Mouse (Mus musculus) C2C12 (cell line): ENCODE measurements around the gene Ficd.

ENCODE experiments used
- CTCF ChIP-seq: IDR thresholded peaks from one replicate; pipeline ENCODE4 v1.5.1; 2011; ENCODE audit not compliant: control insufficient read depth, insufficient read depth, insufficient read length
- USF1 ChIP-seq: IDR thresholded peaks from one replicate; pipeline ENCODE4 v1.6.1; 2011; ENCODE audit warnings: low read depth, mild to moderate bottlenecking, control low read depth, moderate library complexity

- TF ChIP-seq CTCF (no peak), USF1 (no peak)
Measured at GRCm38 (mm10) chr5:113764426-113764825, 28.8 kb downstream of the Ficd start.
